Mouse (Mus musculus): ENCODE results near the gene Sphkap.

Gene Sphkap

DNA sequence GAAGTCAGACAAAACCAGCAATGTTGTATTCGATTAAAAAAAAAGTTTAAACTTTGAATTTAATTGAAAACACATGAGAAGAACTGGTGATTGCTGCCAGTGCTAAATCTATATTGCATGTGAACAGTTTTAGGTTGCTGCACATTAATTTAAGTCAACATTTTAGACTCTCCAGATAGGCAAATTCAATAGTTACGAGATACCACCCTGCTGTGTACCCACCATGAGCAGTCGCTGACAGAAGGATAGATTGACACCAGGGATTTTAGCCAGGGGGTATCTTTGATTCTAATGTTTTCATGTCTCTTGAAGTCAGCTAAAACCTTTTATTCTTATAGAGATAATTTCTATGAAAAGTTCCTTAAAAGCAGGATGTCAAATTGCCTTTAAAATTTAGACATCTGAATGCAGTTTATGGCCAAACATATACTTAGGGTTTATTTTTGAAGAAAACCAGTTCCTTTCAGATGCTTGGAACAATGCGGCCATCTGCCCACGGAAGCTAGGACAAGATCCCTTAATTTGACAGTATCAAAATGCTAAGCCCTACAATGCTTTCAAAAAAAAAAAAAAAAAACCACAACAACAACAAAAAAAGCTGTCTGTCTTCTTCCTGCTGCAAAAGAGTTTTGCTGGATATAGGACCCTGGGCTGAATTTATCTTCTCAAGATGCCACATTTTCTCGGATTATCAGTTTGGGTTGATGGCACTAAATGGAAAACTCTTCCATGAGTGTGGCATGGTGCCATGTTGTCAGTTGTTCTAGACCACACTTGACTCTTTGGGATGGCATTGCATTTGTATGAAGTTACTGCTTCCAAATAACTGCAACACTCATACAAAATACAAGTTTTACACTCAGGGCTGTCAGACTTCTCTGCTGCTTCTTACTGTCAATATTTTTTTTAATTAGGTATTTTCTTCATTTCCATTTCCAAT, 110.6 kb downstream of the Sphkap start:
- no peak for DNase-seq (ENCODE audit: low read depth, low spot score)

DNA sequence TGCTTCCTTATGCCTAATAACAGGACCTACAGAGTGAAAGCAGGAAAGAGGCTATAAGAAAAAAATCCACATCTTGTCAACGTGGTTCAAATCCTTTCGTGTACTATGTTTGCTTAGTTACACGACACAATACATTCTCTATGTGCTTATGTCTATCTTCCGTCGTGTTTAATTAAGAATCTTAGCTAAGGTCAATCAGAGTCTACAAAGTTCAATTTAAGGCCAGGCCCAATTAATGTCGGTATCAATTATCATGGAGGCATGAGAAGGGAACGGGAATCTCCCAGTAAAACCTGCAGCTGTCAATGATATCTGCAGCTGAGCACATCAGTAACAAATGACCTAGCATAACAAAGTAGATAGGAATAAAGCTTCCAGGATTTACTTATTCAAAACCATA, 122.1 kb downstream of the Sphkap start:
- no peak for DNase-seq (ENCODE audit: low read depth, low spot score)

DNA sequence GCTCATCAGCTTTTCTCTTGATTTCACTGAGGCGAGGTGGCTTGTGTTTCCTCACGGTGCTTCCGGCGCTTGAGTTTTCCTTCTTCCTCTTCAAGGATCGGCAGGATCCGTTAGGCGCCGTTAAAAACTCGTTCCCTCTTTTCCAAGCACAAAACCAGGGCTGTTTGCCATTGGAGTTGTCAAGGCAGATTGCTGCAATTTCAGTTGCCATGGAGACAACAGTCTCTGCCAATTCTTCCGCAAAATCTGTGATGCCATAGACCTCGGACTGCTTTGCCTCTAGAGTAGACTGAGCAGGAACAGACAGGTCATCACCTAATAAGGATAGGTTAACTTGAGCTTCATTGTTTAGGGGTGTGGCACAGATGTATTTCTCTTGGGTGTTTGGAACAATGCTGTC, 131.0 kb downstream of the Sphkap start:
- DNase-seq (ENCODE audit: low read depth, low spot score): no peak

DNA sequence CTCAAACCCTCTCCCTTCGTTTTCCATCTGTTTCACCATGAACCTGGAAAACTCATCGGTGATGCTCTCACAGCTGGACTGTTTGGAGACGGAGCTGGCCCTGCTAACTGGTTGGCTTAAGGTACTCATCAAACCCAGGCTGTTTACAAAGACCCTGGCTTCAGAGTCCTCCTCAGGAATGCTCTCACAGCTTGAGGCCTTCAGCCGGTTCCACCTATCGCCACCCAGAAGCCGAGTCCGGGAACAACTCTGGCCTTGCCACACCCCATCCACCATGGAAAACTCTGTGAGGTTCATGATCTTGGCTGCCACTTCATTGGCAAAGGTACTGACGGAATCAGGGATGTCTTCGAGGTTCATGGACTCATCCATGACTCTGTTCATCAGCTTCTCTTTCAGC, 131.4 kb downstream of the Sphkap start:
- no peak for DNase-seq (ENCODE audit: low read depth, low spot score)

DNA sequence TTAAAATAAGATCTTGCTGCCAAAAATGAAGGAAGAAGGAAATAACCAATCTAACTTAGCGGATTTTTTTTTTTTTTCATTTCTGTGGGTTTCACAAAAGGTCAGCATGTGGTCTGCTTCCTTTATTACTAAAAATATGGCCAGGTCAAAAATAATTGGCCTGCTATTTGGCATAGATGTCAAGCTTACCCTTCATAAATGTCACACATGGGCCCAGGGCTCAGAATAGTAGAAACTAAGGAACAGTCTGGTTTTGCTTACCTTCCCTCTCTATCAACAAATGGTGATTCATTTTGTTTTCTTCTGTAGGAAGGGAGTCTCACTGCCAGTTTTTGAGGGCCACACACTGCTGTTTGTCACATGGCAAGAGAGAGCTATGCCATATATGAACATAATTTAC, 156.3 kb downstream of the Sphkap start:
- DNase-seq (ENCODE audit: low read depth, low spot score): no peak

DNA sequence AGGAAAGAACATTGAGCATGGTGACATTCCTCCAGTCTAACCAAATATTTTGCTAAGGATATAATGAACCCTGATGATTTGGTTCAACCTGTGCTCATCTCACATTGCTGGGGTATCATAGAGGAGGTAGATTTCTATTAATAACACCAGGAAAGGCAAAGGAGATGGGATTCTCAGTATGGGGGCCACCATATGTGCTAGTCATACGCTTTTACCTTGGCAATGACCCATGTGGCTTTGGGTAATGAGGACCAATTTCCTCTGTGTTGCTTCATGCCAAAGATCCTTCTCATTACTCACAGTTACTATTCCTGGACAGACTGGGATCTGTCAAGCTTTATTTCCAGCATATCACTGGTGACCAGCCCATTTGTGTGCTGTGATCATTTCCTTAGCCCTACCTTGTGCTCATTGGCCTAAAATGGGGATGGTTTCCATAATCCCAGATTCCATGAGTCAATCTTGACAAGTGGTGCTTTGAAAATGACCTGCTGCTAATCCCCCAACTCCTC, 159.7 kb downstream of the Sphkap start:
- no peak for DNase-seq (ENCODE audit: low read depth, low spot score)

DNA sequence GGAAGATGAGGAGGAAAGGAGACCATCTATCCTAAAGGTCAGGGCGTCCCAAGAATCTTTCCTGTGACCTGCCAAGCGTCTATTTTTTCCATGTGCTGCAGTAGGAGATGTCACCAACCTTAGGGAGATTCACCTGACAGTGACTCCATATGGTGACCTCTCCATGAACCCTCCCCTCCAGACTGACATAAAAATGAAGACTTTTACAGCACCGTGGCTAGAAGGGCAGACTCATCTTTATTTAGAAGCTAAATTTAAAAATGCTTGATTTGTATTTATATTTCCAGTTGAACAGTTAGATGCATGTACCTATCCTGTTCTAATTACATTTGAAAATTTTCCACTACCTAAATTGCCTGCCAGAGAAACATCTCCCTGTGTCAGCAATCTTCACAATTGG, 180.1 kb downstream of the Sphkap start:
- DNase-seq (ENCODE audit: low read depth, low spot score): no peak

DNA sequence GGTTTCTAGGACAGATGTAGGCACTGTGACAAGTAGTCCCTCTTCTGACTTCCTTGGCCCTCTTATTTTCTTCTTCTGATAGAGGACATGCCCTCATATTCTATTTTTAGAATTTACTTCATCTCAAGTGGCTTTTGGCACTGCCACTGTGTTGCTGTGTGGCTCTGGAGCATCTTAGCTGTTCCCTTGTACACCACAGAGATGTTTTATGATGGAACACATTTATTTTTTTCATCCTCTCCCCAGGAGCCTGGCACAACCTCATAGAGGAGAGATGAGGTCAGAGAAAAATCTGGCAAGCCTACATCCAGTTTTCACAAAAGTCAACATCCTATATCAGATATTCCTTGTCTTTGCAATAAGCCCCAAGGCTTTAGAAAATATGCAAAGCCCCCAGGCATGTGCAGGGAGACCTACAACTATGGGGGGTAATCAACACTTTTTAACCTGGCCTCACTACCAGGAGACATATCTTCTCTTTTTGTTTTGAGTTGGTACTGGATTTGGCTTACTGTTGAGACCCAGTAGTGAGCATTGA, 183.5 kb downstream of the Sphkap start:
- DNase-seq (ENCODE audit: low read depth, low spot score): no peak

DNA sequence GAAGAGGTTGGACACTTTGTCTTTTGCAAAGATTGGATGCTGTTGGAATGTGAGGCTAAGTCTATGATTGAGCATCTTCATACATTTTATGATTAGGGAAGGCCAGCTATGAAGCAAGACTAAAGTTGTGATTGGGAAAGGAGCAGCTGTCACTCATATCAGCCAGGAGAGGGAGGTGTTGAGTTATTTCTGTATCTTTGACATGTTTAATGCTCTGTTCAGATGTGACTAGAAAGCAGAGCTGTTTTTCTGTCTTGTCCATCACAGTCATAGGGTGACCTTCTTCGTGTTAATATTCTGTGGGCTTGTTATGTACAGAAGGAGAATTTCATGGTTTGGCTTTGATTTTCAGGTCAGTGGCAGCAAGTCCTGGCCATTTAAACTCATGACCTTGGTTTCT, 184.9 kb downstream of the Sphkap start:
- DNase-seq (ENCODE audit: low read depth, low spot score): no peak

DNA sequence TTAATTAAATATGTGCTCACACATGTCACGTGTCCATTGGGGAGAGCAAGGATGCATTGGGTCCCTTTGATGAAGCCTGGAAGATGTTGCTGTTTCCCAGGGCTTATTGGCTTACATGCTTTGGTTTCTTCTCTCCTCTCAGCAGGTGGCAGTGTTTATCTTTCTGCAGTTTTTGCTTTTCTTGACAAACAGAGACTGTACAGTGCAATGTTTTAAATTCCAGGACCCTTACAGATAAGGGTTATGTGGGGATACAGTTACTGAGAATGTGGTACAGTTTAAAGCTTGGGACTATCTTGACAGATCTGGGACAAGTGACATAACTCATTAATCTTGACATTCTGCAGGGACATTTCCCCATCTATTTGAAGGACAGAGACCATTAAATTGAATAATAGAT, 189.7 kb downstream of the Sphkap start:
- no peak for DNase-seq (ENCODE audit: low read depth, low spot score)

DNA sequence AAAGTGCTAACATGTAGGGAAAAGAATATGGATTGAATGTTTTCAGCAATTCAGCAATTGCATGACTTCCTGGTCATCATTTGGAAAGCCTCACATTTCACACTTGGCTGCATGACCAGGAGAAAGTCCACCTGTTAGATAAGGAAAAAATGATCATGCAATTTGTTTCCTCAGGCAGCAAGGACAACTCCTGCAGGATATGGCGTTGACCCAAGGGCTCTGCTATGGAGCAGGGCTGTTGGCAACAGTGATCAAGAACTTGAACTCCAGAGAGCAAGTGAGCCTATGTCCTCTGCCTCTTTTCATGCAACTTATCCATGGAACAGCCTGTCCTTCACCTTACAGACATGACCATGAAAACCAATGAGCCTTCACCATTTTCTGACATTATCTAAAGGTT, 198.0 kb downstream of the Sphkap start:
- no peak for DNase-seq (ENCODE audit: low read depth, low spot score)
